Comparison of ENCODE assay signal across 13 mouse cellular contexts in the genomic region with DNA sequence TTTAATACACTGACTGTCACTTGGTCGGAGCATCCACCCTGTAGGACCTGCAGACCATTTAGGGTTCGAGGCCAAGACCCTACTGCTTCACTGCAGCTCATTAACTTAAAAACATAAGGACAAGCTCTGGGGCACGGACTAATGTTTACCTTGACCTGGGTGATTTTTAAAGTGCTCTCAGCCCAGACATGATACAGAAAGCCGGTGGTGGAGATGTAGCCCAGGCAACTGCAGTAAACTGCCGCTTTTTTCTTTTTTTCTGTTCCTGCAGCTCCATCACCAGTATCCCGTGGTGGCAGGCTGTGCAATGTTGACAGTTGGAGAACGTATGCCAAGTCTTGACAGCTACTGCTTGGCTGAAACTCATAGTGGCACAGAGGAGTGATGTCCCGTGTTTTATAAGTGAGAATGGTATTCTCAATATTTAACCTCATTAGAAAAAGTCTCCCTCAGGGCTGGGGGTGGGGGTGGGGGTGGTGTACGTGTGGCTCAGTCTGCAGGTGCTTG. TPM values are rescaled to one million over a fixed set of nuclear protein-coding genes. Genes with fewer than 3 reads are reported as not detected.
A peak's percentile ranks its signal among the peaks of the same experiment; 100 is the strongest.
DNase-seq lines count a peak whose midpoint lies in the region; ATAC-seq and TF ChIP-seq lines count a peak whose summit lies in the region.
"Had no signal": no experiment of that assay in that cellular context is flagged by ENCODE, and none has a peak within 500 bp of the region (broad histone marks: within the 10 kb centered on the region; RNA-seq: fewer than 3 reads in every experiment).

No protein-coding gene starts in this region.

- H3K27ac ChIP-seq in forebrain, embryonic 13.5 days, result no peak overlapping the region
- no peak overlapping the region for H3K27ac ChIP-seq in forebrain, embryonic 12.5 days
- no peak overlapping the region for H3K27ac ChIP-seq in liver, adult 2 months (replicated peaks; ENCODE audit: insufficient read depth, low read depth, low read length)
- H3K27ac ChIP-seq in liver, embryonic 12.5 days, result no peak overlapping the region
- H3K27ac ChIP-seq: limb, embryonic 15.5 days had no signal

- H3K9ac ChIP-seq in forebrain, embryonic 13.5 days, result no peak overlapping the region
- no peak overlapping the region for H3K9ac ChIP-seq in forebrain, embryonic 12.5 days
- H3K9ac ChIP-seq in liver, adult 2 months (ENCODE audit: low read depth, low read length), result no peak overlapping the region
- no peak overlapping the region for H3K9ac ChIP-seq in liver, embryonic 12.5 days
- H3K9ac ChIP-seq: limb, embryonic 15.5 days had no signal

- H3K4me1 ChIP-seq in forebrain, embryonic 13.5 days, result no peaks in the 10 kb centered on the region
- H3K4me1 ChIP-seq in forebrain, embryonic 12.5 days, result no peaks in the 10 kb centered on the region
- no peaks in the 10 kb centered on the region for H3K4me1 ChIP-seq in liver, adult 2 months (ENCODE audit: control insufficient read depth, insufficient read depth, low read length)
- H3K4me1 ChIP-seq in liver, embryonic 12.5 days, result no peaks in the 10 kb centered on the region
- H3K4me1 ChIP-seq: limb, embryonic 15.5 days had no signal

- TF ChIP-seq POLR2A in liver, adult 2 months (IDR thresholded peaks at IDR 0.05; ENCODE audit: extremely low read depth, insufficient read depth, low read length), result no peak

- 72% methylated on average over 9 of the region's 9 CpGs for WGBS in forebrain, embryonic 13.5 days
- WGBS in forebrain, embryonic 12.5 days, result 77% methylated on average over 9 of the region's 9 CpGs
- WGBS in liver, adult 2 months, result 30% methylated on average over 9 of the region's 9 CpGs
- 51% methylated on average over 9 of the region's 9 CpGs for WGBS in liver, embryonic 12.5 days (ENCODE audit: insufficient replicate concordance)

- H3K36me3 ChIP-seq in forebrain, embryonic 13.5 days (ENCODE audit: poor library complexity, severe bottlenecking), result no peaks in the 10 kb centered on the region
- no peaks in the 10 kb centered on the region for H3K36me3 ChIP-seq in forebrain, embryonic 12.5 days (replicated peaks)
- no peaks in the 10 kb centered on the region for H3K36me3 ChIP-seq in liver, adult 2 months (ENCODE audit: control insufficient read depth, insufficient read depth, low read length)
- no peaks in the 10 kb centered on the region for H3K36me3 ChIP-seq in liver, embryonic 12.5 days
- H3K36me3 ChIP-seq: limb, embryonic 15.5 days had no signal

- H3K27me3 ChIP-seq in forebrain, embryonic 13.5 days, result no peaks in the 10 kb centered on the region
- H3K27me3 ChIP-seq in forebrain, embryonic 12.5 days, result no peaks in the 10 kb centered on the region
- H3K27me3 ChIP-seq in liver, adult 2 months (ENCODE audit: control insufficient read depth, insufficient read depth, low read length), result no peaks in the 10 kb centered on the region
- no peaks in the 10 kb centered on the region for H3K27me3 ChIP-seq in liver, embryonic 12.5 days (replicated peaks)
- H3K27me3 ChIP-seq: limb, embryonic 15.5 days had no signal

- DNase-seq in liver, adult 2 months (ENCODE audit: extremely low read depth, low read depth, low spot score), result peak; percentile 27
- DNase-seq in cerebellum, adult 9-10 months, result peak; percentile 71
- peak; percentile 12 to 18 for DNase-seq in layer of hippocampus, postnatal 10 days (ENCODE audit: low spot score in 2 of 2)
- no peak for DNase-seq in thymus, postnatal 0 days (ENCODE audit: low spot score)
- DNase-seq in kidney, postnatal 25 days, result no peak
- DNase-seq: kidney, postnatal 36 days; thymus, postnatal 4 days had no signal

- H3K4me3 ChIP-seq in forebrain, embryonic 13.5 days, result no peak overlapping the region
- no peak overlapping the region for H3K4me3 ChIP-seq in forebrain, embryonic 12.5 days (replicated peaks)
- no peak overlapping the region for H3K4me3 ChIP-seq in liver, adult 2 months (ENCODE audit: insufficient read depth, low read depth, low read length)
- H3K4me3 ChIP-seq in liver, embryonic 12.5 days, result no peak overlapping the region
- H3K4me3 ChIP-seq: limb, embryonic 15.5 days had no signal

- peak; percentile 67; the same call in 1 of the 2 replicates for ATAC-seq in forebrain, embryonic 13.5 days
- no peak for ATAC-seq in forebrain, embryonic 12.5 days (ENCODE audit: low FRiP score)
- no peak for ATAC-seq in liver, embryonic 12.5 days

- H3K79me2 ChIP-seq in liver, adult 2 months (ENCODE audit: control insufficient read depth, insufficient read depth, low read length), result no peaks in the 10 kb centered on the region

- no peak for TF ChIP-seq CTCF in liver, adult 2 months (IDR thresholded peaks at IDR 0.05; ENCODE audit: low read depth, low read length)

- no peaks in the 10 kb centered on the region for H3K9me3 ChIP-seq in forebrain, embryonic 13.5 days (replicated peaks)
- no peaks in the 10 kb centered on the region for H3K9me3 ChIP-seq in forebrain, embryonic 12.5 days
- H3K9me3 ChIP-seq in liver, embryonic 12.5 days (replicated peaks), result no peaks in the 10 kb centered on the region
- H3K9me3 ChIP-seq: limb, embryonic 15.5 days had no signal

- H3K4me2 ChIP-seq in forebrain, embryonic 13.5 days, result no peak overlapping the region
- H3K4me2 ChIP-seq in forebrain, embryonic 12.5 days, result no peak overlapping the region
- no peak overlapping the region for H3K4me2 ChIP-seq in liver, embryonic 12.5 days
- H3K4me2 ChIP-seq: heart, embryonic 11.5 days; limb, embryonic 15.5 days had no signal

RNA-seq across cellular contexts. Expression of gene Cfap221, which starts 39.3 kb away (rescaled TPM):
- 0.72 TPM in 1 of 2 replicates, not detected in the other for polyA plus RNA-seq in forebrain, embryonic 13.5 days (2015; fragmentation: Nextera tagmentation; extraction: Ambion mirVana)
- polyA plus RNA-seq in forebrain, embryonic 12.5 days (2016; fragmentation: Nextera tagmentation; extraction: Ambion mirVana), result 0.33 TPM in 1 of 2 replicates, not detected in the other
- total RNA-seq in liver, adult 2 months (2014; rRNA removed), result not detected in 2 replicates
- polyA plus RNA-seq in liver, adult 2 months (2012; rRNA removed), result not detected in 2 replicates
- polyA plus RNA-seq in liver, embryonic 12.5 days (2016; fragmentation: Nextera tagmentation; extraction: Ambion mirVana), result not detected in 2 replicates
- total RNA-seq in layer of hippocampus, postnatal 10 days (2021), result under 1 TPM; 0.36 to 0.39 TPM
- 0.07 TPM in 1 of 2 replicates, not detected in the other for polyA plus RNA-seq in thymus, postnatal 0 days (2015; fragmentation: Nextera tagmentation; extraction: Ambion mirVana)
- polyA plus RNA-seq: embryonic facial prominence, embryonic 11.5 days; limb, embryonic 15.5 days had no signal

RNA-seq across cellular contexts. Expression of gene Tmem177, which starts 44.8 kb away (rescaled TPM):
- polyA plus RNA-seq in forebrain, embryonic 13.5 days (2015; fragmentation: Nextera tagmentation; extraction: Ambion mirVana), result 13.1 and 13.3 TPM in 2 replicates
- 9.3 and 11.3 TPM in 2 replicates for polyA plus RNA-seq in forebrain, embryonic 12.5 days (2016; fragmentation: Nextera tagmentation; extraction: Ambion mirVana)
- total RNA-seq in liver, adult 2 months (2014; rRNA removed), result 4.0 and 4.4 TPM in 2 replicates
- 4.1 and 4.9 TPM in 2 replicates for polyA plus RNA-seq in liver, adult 2 months (2012; rRNA removed)
- 4.8 and 5.4 TPM in 2 replicates for polyA plus RNA-seq in liver, embryonic 12.5 days (2016; fragmentation: Nextera tagmentation; extraction: Ambion mirVana)
- total RNA-seq in layer of hippocampus, postnatal 10 days (2021), result 1 to 10 TPM; 6.7 TPM
- polyA plus RNA-seq in thymus, postnatal 0 days (2015; fragmentation: Nextera tagmentation; extraction: Ambion mirVana), result 5.7 and 6.2 TPM in 2 replicates

RNA-seq across cellular contexts. Expression of gene Sctr, which starts 48.9 kb away (rescaled TPM):
- polyA plus RNA-seq in forebrain, embryonic 13.5 days (2015; fragmentation: Nextera tagmentation; extraction: Ambion mirVana), result 0.45 and 0.52 TPM in 2 replicates
- 0.14 and 0.84 TPM in 2 replicates for polyA plus RNA-seq in forebrain, embryonic 12.5 days (2016; fragmentation: Nextera tagmentation; extraction: Ambion mirVana)
- not detected in 2 replicates for total RNA-seq in liver, adult 2 months (2014; rRNA removed)
- 0.04 TPM in 1 of 2 replicates, not detected in the other for polyA plus RNA-seq in liver, adult 2 months (2012; rRNA removed)
- not detected in 2 replicates for polyA plus RNA-seq in liver, embryonic 12.5 days (2016; fragmentation: Nextera tagmentation; extraction: Ambion mirVana)
- 1 to 10 TPM; 2.3 to 2.5 TPM for total RNA-seq in layer of hippocampus, postnatal 10 days (2021)
- polyA plus RNA-seq in thymus, postnatal 0 days (2015; fragmentation: Nextera tagmentation; extraction: Ambion mirVana), result 0.23 TPM in 1 of 2 replicates, not detected in the other
- polyA plus RNA-seq: embryonic facial prominence, embryonic 11.5 days; heart, embryonic 11.5 days had no signal

Comparison
In these comparisons a context has a peak if more than half of its experiments do, and no peak if none do; other contexts are left out.
1. DNase-seq: peak in liver, adult 2 months (single experiment), cerebellum, adult 9-10 months (single experiment) and layer of hippocampus, postnatal 10 days (2 of 2); none in thymus, postnatal 0 days (single experiment) and kidney, postnatal 25 days (0 of 2).